Mouse (Mus musculus): ENCODE results near the gene Tmsb10. TPM values are rescaled to one million over a fixed set of nuclear protein-coding genes. Genes with fewer than 3 reads are reported as not detected.

The Tmsb10 gene
- polyA plus RNA-seq, 1 experiment from 2014 or later = 328 TPM

GRCm38 (mm10) chr6:72926031-72926430 lies 32.5 kb downstream of the Tmsb10 start:
- Histone ChIP-seq H3K4me2 (ENCODE audit: low read depth, low read length) (no peak overlapping the region), H3K27ac (ENCODE audit: low read depth) (no peak overlapping the region), H3K36me3 (replicated peaks; ENCODE audit: insufficient read depth, low read length) (no peaks in the 10 kb centered on the region), H3K4me1 (ENCODE audit: insufficient read depth) (0 out of 2 replicates have a peak, but pooled peaks cover 5% of the 10 kb centered on the region), H3K9me3 (ENCODE audit: low read length) (no peaks in the 10 kb centered on the region), H3K27me3 (ENCODE audit: insufficient read depth, low read length) (no peaks in the 10 kb centered on the region), H3K9ac (replicated peaks) (no peak overlapping the region), H3K4me3 (ENCODE audit: low read depth, low read length) (no peak overlapping the region)
- 72% methylated on average over 4 of the region's 4 CpGs for WGBS (ENCODE audit: insufficient replicate concordance)
- TF ChIP-seq CTCF (IDR thresholded peaks at IDR 0.05; ENCODE audit: low read depth) = no peak
- no peak for TF ChIP-seq EP300 (IDR thresholded peaks at IDR 0.05; ENCODE audit: low read depth)
- DNase-seq = no peak
- no peak for ATAC-seq

DNA sequence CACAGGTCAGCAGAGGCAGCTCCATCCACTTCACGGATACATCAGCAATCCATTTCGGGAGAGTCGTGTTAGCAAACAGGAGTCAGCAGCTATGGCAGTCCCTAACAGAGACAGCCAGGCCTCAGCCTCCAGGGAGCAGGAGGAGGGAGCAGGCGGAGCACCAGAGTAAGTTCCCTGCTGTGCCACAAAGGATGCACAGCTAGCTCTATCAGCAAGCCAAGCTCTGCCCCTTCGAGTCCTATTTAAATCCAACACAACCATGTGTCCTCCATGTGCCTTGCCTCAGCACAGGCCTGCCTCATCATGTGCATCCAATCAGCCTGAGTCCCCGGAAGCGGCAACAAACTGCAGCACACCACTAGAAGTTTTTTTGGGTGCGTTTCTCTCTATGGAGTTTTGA lies 35.2 kb downstream of the Tmsb10 start:
- Histone ChIP-seq H3K36me3 (replicated peaks; ENCODE audit: insufficient read depth, low read length) (no peaks in the 10 kb centered on the region), H3K9ac (replicated peaks) (no peak overlapping the region), H3K4me3 (ENCODE audit: low read depth, low read length) (no peak overlapping the region), H3K4me1 (ENCODE audit: insufficient read depth) (0 out of 2 replicates have a peak, but pooled peaks cover 3% of the 10 kb centered on the region), H3K9me3 (ENCODE audit: low read length) (no peaks in the 10 kb centered on the region), H3K4me2 (ENCODE audit: low read depth, low read length) (no peak overlapping the region), H3K27me3 (ENCODE audit: insufficient read depth, low read length) (no peaks in the 10 kb centered on the region), H3K27ac (ENCODE audit: low read depth) (no peak overlapping the region)
- DNase-seq (no peak), ATAC-seq (no peak)
- WGBS (ENCODE audit: insufficient replicate concordance) = 82% methylated on average over 8 of the region's 8 CpGs
- no peak for TF ChIP-seq EP300 (IDR thresholded peaks at IDR 0.05; ENCODE audit: low read depth)
- no peak for TF ChIP-seq CTCF (IDR thresholded peaks at IDR 0.05; ENCODE audit: low read depth)

- H3K4me1 ChIP-seq (ENCODE audit: insufficient read depth) = no peaks in the 10 kb centered on the region
- TF ChIP-seq EP300 (IDR thresholded peaks at IDR 0.05; ENCODE audit: low read depth) (no peak), CTCF (IDR thresholded peaks at IDR 0.05; ENCODE audit: low read depth) (no peak)
- 95% methylated on average over 3 of the region's 3 CpGs for WGBS (ENCODE audit: insufficient replicate concordance)
These were observed 37.5 kb downstream of the Tmsb10 start for GRCm38 (mm10) chr6:72921081-72921480.

GRCm38 (mm10) chr6:72918510-72919033 lies 40.0 kb downstream of the Tmsb10 start:
- Histone ChIP-seq H3K4me1 (ENCODE audit: insufficient read depth) (no peaks in the 10 kb centered on the region), H3K4me3 (ENCODE audit: low read depth, low read length) (no peak overlapping the region), H3K27me3 (ENCODE audit: insufficient read depth, low read length) (no peaks in the 10 kb centered on the region), H3K9me3 (ENCODE audit: low read length) (no peaks in the 10 kb centered on the region), H3K36me3 (replicated peaks; ENCODE audit: insufficient read depth, low read length) (no peaks in the 10 kb centered on the region), H3K27ac (ENCODE audit: low read depth) (no peak overlapping the region), H3K4me2 (ENCODE audit: low read depth, low read length) (no peak overlapping the region), H3K9ac (replicated peaks) (no peak overlapping the region)
- ATAC-seq = no peak
- no peak for DNase-seq
- 60% methylated on average over 9 of the region's 9 CpGs for WGBS (ENCODE audit: insufficient replicate concordance)
- TF ChIP-seq CTCF (IDR thresholded peaks at IDR 0.05; ENCODE audit: low read depth) (no peak), EP300 (IDR thresholded peaks at IDR 0.05; ENCODE audit: low read depth) (no peak)

More at GRCm38 (mm10) chr6:72921081-72921480, 37.5 kb downstream of the Tmsb10 start:
- H3K9ac ChIP-seq (replicated peaks) = no peak overlapping the region
- H3K4me2 ChIP-seq (ENCODE audit: low read depth, low read length) = no peak overlapping the region
- no peak for ATAC-seq
- DNase-seq = no peak
- no peaks in the 10 kb centered on the region for H3K27me3 ChIP-seq (ENCODE audit: insufficient read depth, low read length)
- no peak overlapping the region for H3K4me3 ChIP-seq (ENCODE audit: low read depth, low read length)
- H3K9me3 ChIP-seq (ENCODE audit: low read length) = no peaks in the 10 kb centered on the region
- H3K27ac ChIP-seq (ENCODE audit: low read depth) = no peak overlapping the region
- no peaks in the 10 kb centered on the region for H3K36me3 ChIP-seq (replicated peaks; ENCODE audit: insufficient read depth, low read length)

DNA sequence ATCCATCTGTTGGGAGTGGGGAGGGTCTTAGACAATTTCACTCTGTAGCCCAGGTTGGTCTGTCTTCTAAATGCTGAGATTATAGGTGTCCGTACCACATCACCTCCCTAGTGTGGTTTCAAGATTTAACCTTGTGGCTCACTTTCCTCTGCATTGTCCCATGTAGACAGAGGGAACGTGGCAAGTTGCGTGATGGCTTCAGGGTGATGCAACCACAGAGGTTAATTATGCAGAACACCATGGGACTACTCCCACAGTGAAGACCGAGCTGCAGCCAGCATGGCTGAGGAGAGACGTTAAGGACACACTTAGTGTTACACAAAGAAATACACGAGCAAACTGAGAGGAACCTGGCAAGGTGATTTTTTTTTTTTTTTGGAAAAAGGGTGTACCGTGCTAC lies 42.2 kb downstream of the Tmsb10 start:
- Histone ChIP-seq H3K4me1 (ENCODE audit: insufficient read depth) (no peaks in the 10 kb centered on the region), H3K27ac (ENCODE audit: low read depth) (no peak overlapping the region), H3K4me2 (ENCODE audit: low read depth, low read length) (no peak overlapping the region), H3K9ac (replicated peaks) (no peak overlapping the region), H3K27me3 (ENCODE audit: insufficient read depth, low read length) (no peaks in the 10 kb centered on the region), H3K4me3 (ENCODE audit: low read depth, low read length) (no peak overlapping the region), H3K9me3 (ENCODE audit: low read length) (no peaks in the 10 kb centered on the region), H3K36me3 (replicated peaks; ENCODE audit: insufficient read depth, low read length) (no peaks in the 10 kb centered on the region)
- WGBS (ENCODE audit: insufficient replicate concordance) = 65% methylated on average over 7 of the region's 7 CpGs
- TF ChIP-seq EP300 (IDR thresholded peaks at IDR 0.05; ENCODE audit: low read depth) (no peak), CTCF (IDR thresholded peaks at IDR 0.05; ENCODE audit: low read depth) (no peak)
- ATAC-seq (no peak), DNase-seq (no peak)

GRCm38 (mm10) chr6:72914087-72914749 lies 44.3 kb downstream of the Tmsb10 start:
- DNase-seq (no peak), ATAC-seq (no peak)
- 73% methylated on average over 6 of the region's 6 CpGs for WGBS (ENCODE audit: insufficient replicate concordance)

More at GRCm38 (mm10) chr6:72914087-72914749, 44.3 kb downstream of the Tmsb10 start:
- Histone ChIP-seq H3K27me3 (ENCODE audit: insufficient read depth, low read length) (no peaks in the 10 kb centered on the region), H3K4me2 (ENCODE audit: low read depth, low read length) (no peak overlapping the region), H3K36me3 (replicated peaks; ENCODE audit: insufficient read depth, low read length) (no peaks in the 10 kb centered on the region), H3K9ac (replicated peaks) (no peak overlapping the region), H3K4me1 (ENCODE audit: insufficient read depth) (no peaks in the 10 kb centered on the region), H3K9me3 (ENCODE audit: low read length) (no peaks in the 10 kb centered on the region), H3K27ac (ENCODE audit: low read depth) (no peak overlapping the region), H3K4me3 (ENCODE audit: low read depth, low read length) (no peak overlapping the region)
- no peak for TF ChIP-seq EP300 (IDR thresholded peaks at IDR 0.05; ENCODE audit: low read depth)
- TF ChIP-seq CTCF (IDR thresholded peaks at IDR 0.05; ENCODE audit: low read depth) = peak; percentile 18; the same call in 1 of the 2 replicates
